Mouse (Mus musculus) embryonic fibroblast, embryonic 13.5 days (primary cell): ENCODE measurements around the gene Nudt5. TPM values are rescaled to one million over a fixed set of nuclear protein-coding genes. Genes with fewer than 3 reads are reported as not detected.

Source experiments
- H3K27ac ChIP-seq: 2 replicates; pipeline ENCODE4 v1.5.1; 2012; ENCODE audit warnings: low read length, control low read depth, inconsistent platforms; ENCODE audit not compliant: insufficient read depth
- H3K4me1 ChIP-seq: 2 replicates; pipeline ENCODE4 v1.6.1; 2011; ENCODE audit warnings: low read length; ENCODE audit not compliant: control insufficient read depth, insufficient read depth
- H3K4me3 ChIP-seq: 2 replicates; pipeline ENCODE4 v1.5.1; 2011; ENCODE audit warnings: mild to moderate bottlenecking, control low read depth, low read length; ENCODE audit not compliant: insufficient read depth
- CTCF ChIP-seq: IDR thresholded peaks from 2 replicates; pipeline ENCODE4 v1.5.1; 2011; ENCODE audit warnings: mild to moderate bottlenecking, control low read depth, low read length, moderate library complexity, borderline replicate concordance; ENCODE audit not compliant: insufficient read depth
- POLR2A ChIP-seq: IDR thresholded peaks from 2 replicates; pipeline ENCODE4 v1.6.1; 2011; ENCODE audit warnings: low read depth, mild to moderate bottlenecking, control low read depth, low read length, moderate library complexity
- polyA plus RNA-seq: library from polyadenylated mRNA; stranded (reverse); fragments of >200 nt; gene quantifications from 2 replicates; pipeline ENCODE4 v1.2.4, GENCODE M21; 2011; ENCODE audit warnings: low read depth; ENCODE audit not compliant: missing spikeins, insufficient read length

Nudt5 gene
- polyA plus RNA-seq, 1 experiment: 89.6 TPM

DNA sequence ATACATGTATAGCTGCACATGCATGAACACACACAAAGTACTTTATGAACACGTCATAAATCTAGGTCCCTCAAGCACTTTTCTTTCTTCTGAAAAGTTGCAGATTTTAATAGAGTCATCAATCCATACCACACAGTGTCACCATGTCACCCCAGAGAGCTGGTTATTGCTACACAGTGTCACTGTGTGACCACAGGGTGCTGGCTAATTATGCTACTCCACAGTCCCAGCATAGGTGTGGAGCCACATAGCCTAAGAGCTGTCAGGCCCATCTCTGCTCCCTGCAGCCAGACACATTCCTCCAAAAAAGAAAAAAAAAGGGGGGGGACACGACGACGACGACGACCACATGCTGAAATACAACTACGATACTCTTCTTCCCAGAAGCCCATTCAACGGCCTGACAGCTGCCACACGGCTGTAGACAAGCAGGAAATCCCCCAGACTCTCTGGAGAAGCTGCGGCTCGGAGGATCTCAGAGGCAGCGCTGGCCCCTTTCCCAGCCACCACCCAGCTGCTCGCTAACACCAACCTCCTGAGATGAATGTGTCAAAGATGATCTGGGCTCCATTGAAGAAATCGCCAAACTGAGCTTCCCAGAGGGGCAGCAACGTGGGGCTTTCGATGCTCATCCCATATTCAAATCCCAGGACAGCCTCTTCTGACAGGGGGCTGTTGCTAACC lies 66.6 kb downstream of the Nudt5 start:
- TF ChIP-seq POLR2A (no peak), CTCF (no peak)
- Histone ChIP-seq H3K4me3 (no peak overlapping the region), H3K27ac (no peak overlapping the region), H3K4me1 (no peaks in the 10 kb centered on the region)

Other genes with a start within 250 kb of the Nudt5 start
- 4.0 and 4.3 TPM in 2 replicates for gene Camk1d, start 130.5 kb upstream of the Nudt5 start, polyA plus RNA-seq
- gene Cdc123, start 145 bp downstream of the Nudt5 start, polyA plus RNA-seq: 159 and 172 TPM in 2 replicates
- gene Gm13199, start 17.9 kb downstream of the Nudt5 start, polyA plus RNA-seq: 0.90 TPM in 1 of 2 replicates, not detected in the other
- gene Sec61a2, start 50.4 kb downstream of the Nudt5 start, polyA plus RNA-seq: 65.9 and 80.0 TPM in 2 replicates
- gene Dhtkd1, start 97.8 kb downstream of the Nudt5 start, polyA plus RNA-seq: 3.0 and 3.3 TPM in 2 replicates
- gene Upf2, start 106.5 kb downstream of the Nudt5 start, polyA plus RNA-seq: 30.6 and 34.4 TPM in 2 replicates